Mouse (Mus musculus): ENCODE results near the gene Aldh6a1.

Gene Aldh6a1

DNA sequence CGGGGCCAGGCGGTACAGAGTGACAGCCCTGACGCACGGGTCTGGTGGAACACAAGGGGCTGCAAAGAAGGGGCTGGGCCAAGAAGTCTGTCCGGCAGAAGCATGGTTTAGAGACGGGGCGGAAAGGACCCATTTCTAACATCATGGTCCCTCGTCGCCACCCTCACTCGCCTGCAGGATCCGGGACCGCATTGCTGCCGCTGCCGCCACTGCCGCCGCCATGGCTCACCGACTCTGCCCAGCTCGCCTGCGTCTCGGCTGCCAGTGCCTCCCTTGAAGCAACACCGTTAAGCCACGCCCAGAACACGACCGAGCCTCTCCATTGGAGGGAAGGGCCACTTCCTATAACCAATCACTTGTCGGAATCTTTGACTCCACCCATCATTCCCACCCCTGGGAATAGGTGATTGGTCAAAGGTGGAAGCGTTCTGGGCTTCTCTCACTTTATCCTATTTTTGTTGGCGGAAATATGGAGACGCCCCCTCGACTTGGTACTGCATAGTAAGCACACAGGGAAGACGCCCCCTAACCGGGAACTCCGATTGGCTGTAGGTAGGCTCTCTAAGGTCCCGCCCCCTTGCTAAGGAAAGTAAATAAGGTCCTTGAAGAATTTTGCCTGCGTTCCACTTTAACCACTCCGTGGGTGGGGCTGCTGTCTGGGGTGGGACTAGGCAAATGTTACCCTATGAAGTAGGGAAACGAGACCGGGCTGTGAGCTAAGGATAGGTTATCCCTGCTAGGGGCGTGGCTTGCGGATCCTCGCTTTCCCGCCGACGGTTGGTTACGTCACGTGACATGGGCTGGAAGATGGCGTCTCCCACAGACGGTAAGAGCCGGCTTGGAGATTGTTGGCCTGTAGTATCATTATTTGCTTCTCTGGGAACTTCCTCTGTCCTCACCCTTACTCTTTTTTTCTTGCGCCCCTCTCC lies at the start of gene Aldh6a1, which contains the start of gene Lin52:
Gene Aldh6a1, minus strand, starts transcription at position 287 of the 929 bp plus-strand sequence.
Gene Lin52, plus strand, starts transcription at position 705 of the 929 bp plus-strand sequence.
- DNase-seq (ENCODE audit: low read depth, low spot score) = peak; percentile 100

GRCm38 (mm10) chr12:84496795-84497194 lies 46.0 kb upstream of the Aldh6a1 start:
- DNase-seq (ENCODE audit: low read depth, low spot score) = no peak

DNA sequence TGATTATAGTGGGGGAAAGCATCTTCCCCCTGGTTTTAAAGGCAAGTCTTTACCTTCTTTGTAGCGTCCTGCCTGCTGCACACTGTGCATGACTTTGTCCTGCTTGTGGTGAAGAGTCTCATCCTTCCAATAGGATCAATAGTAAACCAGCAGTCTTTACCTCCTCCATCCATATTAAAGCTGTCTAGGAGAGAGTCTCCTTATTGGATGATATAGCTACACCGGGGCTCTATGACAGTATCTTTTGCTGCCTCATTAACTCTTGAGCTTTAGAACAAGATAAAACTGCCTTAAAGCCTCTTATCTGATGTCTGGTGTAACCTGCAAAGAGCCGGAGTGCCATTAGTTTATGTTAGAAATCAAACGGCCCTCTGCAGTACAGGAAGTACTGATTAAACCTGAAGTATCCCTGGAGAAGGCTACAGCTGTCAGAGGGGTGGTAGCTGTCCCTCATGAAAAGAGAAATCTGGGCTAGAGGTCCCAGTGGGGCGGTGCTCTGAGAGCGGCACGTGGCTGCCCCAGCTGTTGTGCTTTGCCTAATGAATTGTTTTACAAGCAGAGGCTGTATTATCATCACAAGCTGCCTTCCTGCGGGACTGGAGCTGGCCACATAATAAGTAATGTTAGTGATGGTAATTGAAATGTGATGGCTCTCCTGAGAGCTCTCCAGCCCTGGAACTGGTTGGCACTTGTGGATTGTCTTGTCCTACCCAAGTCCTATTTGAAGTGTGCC lies 36.7 kb upstream of the Aldh6a1 start:
- no peak for DNase-seq (ENCODE audit: low read depth, low spot score)

DNA sequence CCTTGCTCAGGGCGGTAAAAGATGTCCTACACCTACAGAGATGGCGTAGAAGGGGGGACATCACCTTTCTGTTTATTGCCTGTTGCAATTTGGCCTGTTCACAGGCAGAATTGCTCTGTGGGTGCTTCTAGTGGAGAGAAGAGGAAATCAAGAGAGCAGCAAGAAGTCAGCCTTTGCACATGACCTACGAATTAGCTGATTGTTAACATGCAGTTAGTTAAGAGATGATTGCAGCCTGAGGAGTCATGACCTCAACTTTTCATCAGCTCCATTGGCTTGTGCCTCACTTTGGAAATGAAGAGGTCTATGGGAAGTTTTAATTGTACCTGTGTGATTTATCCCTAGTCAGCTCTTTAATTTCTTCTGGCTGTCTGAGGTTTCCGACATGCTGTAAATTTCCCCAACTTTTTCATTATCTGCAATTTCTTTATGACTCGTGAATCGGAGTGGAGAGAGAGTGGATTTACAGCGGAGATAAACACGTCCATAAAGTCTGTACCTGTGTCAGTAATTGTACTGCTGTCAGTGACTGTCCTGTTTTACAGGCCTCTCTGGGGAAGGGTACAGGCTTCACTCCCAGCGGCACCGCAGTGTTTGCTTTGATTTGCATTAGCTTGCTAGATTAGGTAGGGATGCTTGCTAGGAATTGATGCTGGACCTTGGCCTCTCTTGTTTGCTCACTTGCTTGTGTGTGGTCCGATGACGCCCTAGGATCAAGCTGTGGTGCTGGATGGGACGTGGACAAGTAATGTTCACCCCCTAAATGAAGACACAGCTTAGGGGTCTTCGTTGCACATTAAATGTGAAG lies 32.2 kb upstream of the Aldh6a1 start:
- no peak for DNase-seq (ENCODE audit: low read depth, low spot score)

DNA sequence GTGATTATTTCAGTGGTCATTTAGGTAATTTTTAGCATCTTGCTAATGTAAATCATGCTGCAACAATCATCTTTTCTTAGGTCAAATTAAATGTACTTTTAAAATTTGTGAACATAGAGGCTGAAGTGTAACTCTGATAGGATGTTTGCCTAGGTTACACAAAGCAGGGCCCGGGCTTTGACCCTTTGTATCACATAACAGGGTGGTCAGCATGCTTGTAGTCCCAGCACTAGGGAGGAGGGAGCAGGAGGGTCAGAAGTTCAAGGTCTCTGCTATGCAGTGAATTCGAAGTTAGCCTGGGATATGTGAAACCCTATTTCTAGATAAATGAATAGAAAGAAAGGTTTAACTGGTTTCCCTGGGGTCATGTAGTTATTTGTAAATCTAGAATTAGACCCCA lies 30.4 kb upstream of the Aldh6a1 start:
- DNase-seq (ENCODE audit: low read depth, low spot score) = no peak

DNA sequence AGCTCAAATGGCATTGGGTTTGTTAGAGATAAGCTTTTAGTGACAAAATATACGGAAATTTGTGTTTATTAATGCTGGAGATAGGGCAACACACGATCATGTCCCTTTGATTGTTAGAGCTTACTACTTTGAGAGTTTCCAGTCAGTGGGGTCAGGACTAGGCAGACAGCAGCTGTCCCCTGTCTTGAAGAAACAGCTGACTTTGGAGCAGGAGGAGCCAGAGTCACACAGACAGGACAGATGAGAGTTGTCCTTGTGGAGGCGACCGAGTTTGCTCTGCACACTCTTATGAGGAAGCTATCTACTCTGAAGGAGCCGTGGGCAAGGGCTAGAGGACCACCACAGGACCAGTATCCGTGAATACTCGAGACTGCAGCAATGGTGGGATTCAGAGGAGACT lies 28.1 kb upstream of the Aldh6a1 start:
- DNase-seq (ENCODE audit: low read depth, low spot score) = no peak

DNA sequence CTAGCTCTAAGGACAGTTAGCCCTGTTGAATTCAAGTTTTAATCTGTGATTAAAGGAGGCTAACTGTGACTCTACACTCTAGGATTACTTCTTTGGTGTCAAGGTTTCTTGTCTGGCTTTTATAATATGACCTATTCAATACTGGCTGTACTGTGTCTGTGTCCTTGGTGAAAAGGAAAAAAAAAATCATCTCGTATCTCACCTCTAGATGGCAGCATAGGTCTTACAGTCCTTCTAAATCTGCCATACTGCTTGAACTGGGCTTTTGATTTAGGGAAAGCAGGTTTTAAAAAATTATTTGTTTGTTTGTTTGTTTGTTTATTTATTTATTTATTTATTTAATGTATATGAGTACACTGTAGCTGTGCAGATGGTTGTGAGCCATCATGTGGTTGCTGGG lies 17.9 kb upstream of the Aldh6a1 start:
- DNase-seq (ENCODE audit: low read depth, low spot score) = peak; percentile 40

DNA sequence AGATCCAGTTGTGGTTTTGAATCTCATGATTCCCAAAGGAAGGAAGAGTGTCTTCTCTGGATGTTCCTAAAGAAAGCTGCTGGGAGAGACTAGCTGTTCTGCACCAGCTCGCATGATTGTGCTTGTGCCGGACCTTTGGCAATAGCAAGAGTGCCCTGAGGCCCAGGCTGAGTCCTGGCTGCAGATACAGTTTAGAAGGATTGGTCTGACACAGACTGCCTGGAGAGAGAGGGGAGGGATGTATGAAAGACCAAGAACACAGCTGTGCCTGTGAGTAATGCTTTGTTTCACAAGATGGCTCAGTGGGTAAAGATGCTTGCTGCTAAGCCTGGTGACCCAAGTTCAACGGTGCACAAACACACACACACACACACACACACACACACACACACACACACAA lies 12.1 kb upstream of the Aldh6a1 start:
- DNase-seq (ENCODE audit: low read depth, low spot score) = no peak

DNA sequence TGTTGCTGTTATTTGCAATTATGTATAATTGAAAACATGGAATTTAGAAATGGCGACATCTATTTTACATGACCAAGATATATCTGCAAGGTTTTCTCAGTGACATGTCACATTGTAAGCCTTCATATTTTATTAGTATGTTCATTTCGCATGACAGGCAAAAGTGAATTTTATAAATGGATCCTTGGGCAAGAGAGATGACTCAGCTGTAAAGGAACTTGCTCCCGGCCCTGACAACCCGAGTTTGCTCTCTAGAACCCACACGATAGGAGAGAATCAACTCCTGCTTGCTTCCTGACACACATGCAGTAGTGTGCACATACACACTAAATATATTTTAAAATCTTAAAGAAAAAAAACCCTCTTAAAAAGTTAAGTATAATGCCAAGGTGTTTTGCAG lies 10.6 kb upstream of the Aldh6a1 start:
- no peak for DNase-seq (ENCODE audit: low read depth, low spot score)

- DNase-seq (ENCODE audit: low read depth, low spot score) = no peak
Measured at GRCm38 (mm10) chr12:84459845-84460244, 9.0 kb upstream of the Aldh6a1 start.

- no peak for DNase-seq (ENCODE audit: low read depth, low spot score)
Measured at GRCm38 (mm10) chr12:84456911-84457310, 6.1 kb upstream of the Aldh6a1 start.

DNA sequence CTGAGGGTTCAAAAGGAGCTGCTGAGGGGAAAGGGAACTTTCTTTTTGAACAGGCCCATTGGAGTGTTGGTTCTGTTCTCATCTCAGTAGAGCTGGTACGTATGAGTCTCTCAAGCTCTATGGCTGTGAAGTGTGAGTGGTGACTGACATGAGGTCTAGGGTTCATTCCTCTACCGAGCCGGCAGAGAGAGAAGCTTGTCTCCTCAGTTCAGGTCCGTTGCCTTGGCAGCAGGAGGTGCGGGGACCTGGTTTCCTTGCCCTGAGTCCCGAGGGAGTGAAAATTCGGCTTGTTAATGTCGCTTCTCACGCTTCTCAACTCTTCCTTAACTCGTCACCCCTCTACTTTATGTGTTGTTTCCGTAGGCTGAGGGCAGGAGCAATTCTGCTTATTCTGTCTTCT lies 997 bp upstream of the Aldh6a1 start:
- no peak for DNase-seq (ENCODE audit: low read depth, low spot score)

- DNase-seq (ENCODE audit: low read depth, low spot score) = no peak
Measured at GRCm38 (mm10) chr12:84450351-84450717, 470 bp downstream of the Aldh6a1 start.

DNA sequence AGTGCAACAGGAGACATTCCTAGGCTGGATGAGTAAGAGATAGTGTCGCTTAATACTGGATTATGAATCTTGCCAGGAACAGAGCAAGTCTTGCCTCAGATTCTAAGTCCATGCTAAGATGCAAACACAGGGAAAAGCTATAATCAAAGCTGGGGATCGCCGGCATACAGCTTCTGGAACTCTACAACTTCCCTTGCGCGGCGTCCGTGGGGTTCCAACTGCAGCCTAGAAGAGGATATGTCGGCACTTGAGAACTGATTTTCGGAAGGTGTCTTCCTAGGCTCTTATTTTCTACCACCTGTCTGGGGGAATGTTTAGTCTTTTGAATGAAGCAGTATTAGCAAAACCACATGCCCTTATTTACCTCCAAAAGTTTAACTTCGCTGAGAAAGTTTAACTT lies 917 bp downstream of the Aldh6a1 start:
- DNase-seq (ENCODE audit: low read depth, low spot score) = no peak

- DNase-seq (ENCODE audit: low read depth, low spot score) = no peak
Measured at GRCm38 (mm10) chr12:84448181-84448580, 2.6 kb downstream of the Aldh6a1 start.

DNA sequence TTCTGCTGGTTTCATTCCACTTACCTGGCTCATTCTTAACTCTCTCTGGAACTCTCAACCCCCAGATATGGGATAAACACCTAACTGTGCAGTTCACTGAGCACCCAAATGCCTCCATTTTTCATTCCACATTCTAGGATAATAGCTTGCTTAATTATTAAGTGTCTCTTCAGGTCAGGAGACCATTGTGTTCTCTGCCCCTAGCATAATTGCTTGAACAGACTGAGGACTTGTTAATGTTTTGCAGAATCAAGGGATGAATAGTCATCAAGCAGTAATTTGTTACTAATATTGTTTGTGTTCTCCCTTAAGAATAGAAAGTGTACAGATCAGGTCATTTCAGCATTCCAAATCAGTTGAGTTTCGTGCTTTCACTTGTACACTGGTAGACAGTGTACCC lies 3.4 kb downstream of the Aldh6a1 start:
- no peak for DNase-seq (ENCODE audit: low read depth, low spot score)

DNA sequence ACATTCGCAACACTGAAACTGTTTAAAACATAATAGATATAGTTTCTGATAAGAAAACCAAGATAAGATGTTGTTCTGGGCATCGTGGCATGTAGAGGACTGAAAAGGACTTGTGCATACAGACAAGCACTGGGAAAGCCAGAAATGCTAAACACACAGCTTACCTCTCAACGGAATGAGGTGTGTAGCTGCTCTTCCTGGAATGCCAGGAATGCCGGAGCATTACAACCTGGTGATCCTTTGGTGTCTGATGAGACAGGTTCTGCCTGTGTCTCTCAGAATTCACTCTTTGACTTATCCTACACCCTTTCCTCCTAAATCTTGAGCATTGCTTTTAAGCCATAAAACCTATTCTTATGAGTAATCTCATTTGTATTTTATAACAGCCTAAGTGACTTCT lies 8.3 kb downstream of the Aldh6a1 start:
- DNase-seq (ENCODE audit: low read depth, low spot score) = no peak

- DNase-seq (ENCODE audit: low read depth, low spot score) = no peak
Measured at GRCm38 (mm10) chr12:84438697-84439096, 12.1 kb downstream of the Aldh6a1 start.

- DNase-seq (ENCODE audit: low read depth, low spot score) = no peak
Measured at GRCm38 (mm10) chr12:84429825-84430224, 21.0 kb downstream of the Aldh6a1 start.

GRCm38 (mm10) chr12:84423990-84424389 lies 26.8 kb downstream of the Aldh6a1 start:
- no peak for DNase-seq (ENCODE audit: low read depth, low spot score)

- no peak for DNase-seq (ENCODE audit: low read depth, low spot score)
Measured at GRCm38 (mm10) chr12:84417605-84417922, 33.2 kb downstream of the Aldh6a1 start.

Data from brain, embryonic 18.5 days (tissue).